Mouse (Mus musculus) heart, postnatal 14 days (tissue): ENCODE measurements at regions not wholly inside any gene's neighbourhood (a gene's known extent, or its start where the extent isn't known, plus 50 kb on each side); places are given as distances from the start of the nearest gene placed in this dataset.

ENCODE experiments used
- DNase-seq, 2 experiments: peaks; one replicate each; pipeline ENCODE4 v3.0.0; 2021 to 2022
- intact Hi-C: fragments of 180-260 bp; cut with DNase I; formaldehyde crosslinking; loops from one replicate; pipeline ENCODE4 v1.15.1; 2025

DNA sequence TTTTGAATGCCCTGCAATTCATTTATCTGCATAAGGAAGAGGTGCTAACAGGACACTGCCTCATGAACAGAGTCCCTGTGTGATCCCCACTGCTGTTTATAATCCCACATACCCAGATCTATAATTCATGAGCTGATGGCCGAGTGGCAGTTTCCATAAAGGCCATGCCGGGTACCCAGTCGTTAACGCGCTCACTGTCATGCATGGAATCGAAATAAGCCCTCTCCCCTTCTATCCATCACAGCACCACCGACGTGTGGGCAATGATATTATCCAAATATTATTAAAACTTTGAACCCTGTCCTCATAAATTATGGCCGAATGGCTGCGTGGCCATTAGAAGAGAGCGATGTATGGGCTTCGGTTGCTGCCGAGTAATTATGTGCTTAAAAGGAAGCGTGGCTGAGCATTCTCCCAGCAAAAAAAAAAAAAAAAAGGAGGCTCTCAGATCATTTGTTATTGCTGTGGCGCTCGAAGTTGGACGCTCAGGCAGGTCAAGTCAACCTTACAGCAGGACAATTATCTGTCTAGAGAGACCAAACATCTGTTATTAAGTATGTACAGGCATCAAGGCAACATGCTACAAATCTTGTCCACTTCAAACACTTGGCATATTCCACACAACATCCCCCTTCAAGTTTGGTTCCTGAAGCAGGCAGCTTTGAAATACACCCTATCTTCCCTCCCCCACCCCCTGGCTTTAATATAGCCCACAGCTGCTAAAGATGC lies 109.1 kb upstream of the Sall1 start:
- intact Hi-C loops, result no loop called here
- no peak for DNase-seq

GRCm38 (mm10) chr8:89152331-89152730 lies 108.4 kb upstream of the Sall1 start:
- no peak for DNase-seq
- intact Hi-C loops, result no loop called here

DNA sequence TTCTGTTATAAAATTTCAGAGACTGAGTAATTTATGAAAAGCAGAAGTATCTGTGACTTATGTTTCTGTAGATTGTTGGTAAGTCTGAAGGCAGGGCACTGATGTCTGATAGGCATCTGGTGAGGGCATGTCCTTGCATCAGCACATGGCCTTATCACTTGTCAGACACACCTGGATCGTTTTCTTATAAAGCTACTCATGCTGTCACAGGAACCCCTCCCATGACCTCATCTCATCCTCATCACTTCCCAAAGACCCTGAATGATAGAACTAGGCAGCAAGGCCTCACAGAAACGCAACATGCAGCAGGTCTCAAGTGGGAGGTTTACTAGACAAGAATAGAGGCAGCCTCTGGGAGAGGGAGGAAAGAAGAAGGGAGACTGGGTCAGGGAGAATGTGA lies 107.0 kb upstream of the Sall1 start:
- DNase-seq, result no peak

DNA sequence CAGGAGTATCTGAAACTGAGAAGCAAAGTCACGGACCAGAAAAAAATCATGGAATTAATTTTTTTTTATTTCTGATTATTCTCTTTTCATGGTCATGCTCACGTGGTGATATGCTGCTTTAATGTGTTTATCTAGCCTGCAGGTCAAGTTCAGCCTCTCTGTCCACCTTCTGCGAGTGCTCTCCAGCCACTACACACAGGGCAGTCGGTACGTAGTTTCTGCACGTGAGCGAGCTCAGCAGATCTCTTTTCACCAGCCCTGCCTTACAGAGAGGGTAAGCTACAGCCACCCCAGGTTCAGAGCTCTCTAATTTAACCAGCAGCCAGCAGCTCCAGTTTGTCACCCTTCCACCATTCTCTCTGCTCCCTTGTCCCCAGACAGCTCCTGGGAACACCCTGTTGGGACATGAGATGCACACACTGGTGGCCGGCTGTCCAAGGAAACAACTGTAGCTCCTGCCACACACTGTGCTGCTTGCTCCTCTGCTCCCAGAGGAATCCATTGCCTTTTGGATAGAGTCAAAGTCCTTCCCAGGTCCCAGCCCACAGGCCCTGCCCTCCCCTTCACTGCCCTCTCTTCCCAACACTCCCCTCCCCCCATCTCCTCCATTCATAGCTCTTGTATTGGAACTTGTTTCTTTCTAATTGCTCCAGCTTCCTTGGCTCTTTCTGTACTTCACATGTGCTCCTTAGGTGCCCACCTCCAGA lies 97.7 kb upstream of the Sall1 start:
- intact Hi-C loops, result no loop called here
- DNase-seq, result no peak

More for the DNA sequence above, 107.0 kb upstream of the Sall1 start:
- intact Hi-C loops, result no loop called here

- intact Hi-C loops, result no loop called here
Measured at GRCm38 (mm10) chr8:89139876-89140275, 95.9 kb upstream of the Sall1 start.

GRCm38 (mm10) chr8:89138416-89139125 lies 94.6 kb upstream of the Sall1 start:
- DNase-seq, result no peak
- intact Hi-C loops, result no loop called here

More at GRCm38 (mm10) chr8:89139876-89140275, 95.9 kb upstream of the Sall1 start:
- no peak for DNase-seq

DNA sequence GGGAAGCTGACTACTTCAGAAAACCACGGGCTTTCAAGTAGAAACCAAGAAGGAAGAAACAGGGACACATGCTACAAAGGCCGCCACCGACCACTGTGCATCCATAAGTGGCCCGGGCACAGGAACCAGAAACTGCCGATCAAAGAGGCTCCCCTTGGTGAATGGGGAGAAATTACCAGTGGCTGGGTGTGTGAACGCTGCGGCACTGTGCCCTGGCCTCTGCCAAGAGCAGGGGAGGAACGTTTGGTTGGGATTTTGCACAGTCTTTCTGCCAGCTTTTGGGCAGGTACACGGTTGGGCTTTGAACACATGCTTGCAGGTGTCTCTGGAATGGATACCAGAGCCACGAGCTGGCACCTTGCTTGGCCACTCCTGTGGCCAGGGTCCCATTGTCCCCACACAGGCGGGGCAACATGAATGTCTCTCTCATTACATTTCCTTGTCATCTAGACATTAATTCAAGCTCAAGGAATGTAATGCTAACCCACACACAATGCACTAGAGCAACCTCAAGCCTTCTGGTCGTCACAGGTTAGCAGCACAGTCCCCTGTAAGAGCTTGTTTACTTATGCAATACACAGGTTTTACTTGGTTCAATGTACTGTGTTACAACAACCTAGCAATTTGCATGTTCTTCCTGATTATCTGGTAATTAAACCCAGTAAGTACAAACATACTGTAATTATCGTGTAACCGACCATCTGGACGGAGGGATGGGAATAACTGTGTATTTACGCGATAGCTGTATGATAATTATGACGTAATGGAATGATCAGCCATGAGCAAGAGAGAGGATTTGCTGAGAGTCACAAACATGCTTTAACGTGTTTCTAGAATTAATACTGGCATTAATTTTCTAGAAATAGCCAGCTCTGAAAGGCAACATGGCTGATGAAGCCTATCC lies 90.9 kb upstream of the Sall1 start:
- DNase-seq, result no peak
- intact Hi-C loops, result no loop called here

- intact Hi-C loops, result no loop called here
- DNase-seq, result no peak
Measured at GRCm38 (mm10) chr8:89134058-89134457, 90.1 kb upstream of the Sall1 start.

DNA sequence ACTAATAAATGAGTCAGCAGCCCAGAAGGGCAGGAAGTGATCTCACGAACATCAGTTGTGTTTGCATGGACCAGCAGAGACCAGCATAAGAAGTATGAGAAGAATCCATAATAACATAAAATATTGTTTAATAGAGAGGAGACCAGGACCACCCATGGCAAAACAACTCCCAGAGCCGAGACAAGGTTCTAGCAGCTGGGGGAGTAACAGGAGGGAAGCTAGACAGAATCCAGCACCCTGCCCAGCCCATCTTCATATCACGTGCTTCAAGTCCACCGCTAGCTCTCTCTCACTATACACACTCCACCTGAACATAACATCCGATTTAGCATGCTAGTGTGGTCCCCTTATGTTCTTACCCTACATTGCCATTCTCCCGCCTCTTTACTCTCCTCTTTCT lies 77.1 kb upstream of the Sall1 start:
- intact Hi-C loops, result no loop called here
- DNase-seq, result no peak

DNA sequence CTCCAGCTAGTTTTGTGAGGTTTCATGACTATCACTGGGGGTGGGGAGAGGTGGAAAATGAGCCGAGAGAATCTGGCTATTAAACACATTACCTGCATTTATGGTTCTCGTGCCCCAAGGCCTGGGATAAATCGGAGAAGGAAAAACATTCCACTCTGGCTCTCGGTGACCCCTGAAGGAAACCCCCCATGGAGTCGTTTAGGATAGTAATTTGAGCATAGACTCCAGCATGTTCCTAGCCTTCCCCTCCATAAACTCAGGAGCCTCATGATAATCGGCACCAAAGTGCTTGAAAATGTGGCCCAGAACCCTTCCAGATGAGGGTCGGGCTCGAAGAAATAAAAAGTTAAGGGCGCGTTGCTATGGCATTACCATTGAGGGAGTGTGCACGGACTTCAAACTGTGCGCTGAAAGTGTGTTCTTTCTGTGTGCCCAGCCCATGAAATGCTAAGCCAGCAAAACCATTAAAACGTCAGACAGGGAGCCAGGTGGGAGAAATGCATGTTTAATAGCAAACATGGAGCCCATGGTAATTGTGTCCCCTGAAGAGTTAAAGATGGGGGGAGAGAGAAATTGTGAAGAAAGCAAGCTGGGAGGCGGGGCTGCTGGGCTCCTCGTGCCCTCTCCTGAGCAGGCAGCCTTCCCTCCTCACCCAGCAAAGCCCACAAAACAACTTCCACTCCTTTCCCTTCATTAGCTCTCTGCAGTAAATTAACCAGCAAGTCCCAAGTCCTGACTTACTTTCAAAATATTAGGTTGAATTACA lies 64.1 kb upstream of the Sall1 start:
- no peak for DNase-seq
- intact Hi-C loops, result no loop called here

GRCm38 (mm10) chr8:89106346-89106745 lies 62.4 kb upstream of the Sall1 start:
- no peak for DNase-seq
- intact Hi-C loops, result no loop called here

- no peak for DNase-seq
- intact Hi-C loops, result no loop called here
Measured at GRCm38 (mm10) chr8:89097396-89097795, 53.4 kb upstream of the Sall1 start.
